Mouse (Mus musculus): ENCODE results near the gene Gm28539.
"Not testable (repeated sequence)": the region's sequence is repeated elsewhere in the genome, so short reads cannot be mapped to it uniquely, and the experiment has no call there.

Gene Gm28539

DNA sequence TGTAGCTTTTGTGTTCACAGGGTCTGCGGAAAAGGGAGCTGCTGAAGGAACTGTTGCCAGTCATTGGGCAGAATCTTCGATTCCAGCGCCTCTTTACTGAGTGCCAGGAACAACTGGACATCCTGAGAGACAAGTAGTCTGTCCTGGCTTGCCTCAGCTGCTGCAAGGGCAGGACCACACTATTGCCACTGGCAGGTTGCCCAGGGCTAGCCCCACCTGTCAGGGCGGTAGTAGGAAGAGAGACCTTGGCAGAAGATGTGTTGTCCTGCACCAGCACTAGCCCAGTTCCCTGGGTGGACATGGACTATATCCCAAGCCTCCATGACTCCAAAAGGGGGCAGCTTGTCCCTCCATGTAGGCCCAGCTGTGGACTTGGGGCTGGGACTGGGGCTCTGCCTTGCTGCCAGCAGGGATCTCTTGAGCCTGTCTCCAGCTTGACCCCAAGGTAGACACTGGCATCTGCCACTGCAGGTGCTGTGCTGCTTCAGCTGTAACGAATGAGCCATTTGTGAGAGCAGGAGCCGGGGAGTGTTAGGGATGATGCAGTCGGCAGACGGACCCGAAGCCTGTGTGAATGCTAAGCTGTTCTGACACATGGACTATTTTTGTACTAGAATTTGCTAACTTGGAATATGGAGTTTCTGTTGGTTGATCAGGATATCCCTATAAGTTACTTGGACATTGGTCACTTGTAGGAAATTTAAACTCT lies 133.2 kb downstream of the Gm28539 start:
- DNase-seq: no peak

DNA sequence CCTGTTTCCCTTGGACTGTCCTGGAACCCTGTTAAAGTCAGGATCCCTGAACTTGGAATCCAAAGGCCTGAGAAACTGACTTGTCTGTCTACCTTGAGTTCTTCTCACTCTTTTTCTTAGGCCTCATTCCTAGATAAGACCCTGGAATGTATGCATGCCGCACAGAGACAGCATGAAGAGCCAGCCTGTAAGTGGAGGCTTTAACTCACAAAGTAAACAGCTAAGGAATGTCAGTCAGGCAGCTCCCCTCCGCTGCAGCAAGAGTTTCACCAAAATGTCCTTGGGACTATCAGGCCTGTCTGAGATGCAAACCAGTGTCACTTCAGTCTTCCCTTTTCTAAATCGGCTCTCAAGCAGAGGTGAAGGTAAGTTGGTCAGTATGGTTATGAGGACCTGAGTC lies 134.5 kb downstream of the Gm28539 start:
- no peak for DNase-seq

GRCm38 (mm10) chr16:18975665-18976064 lies 139.3 kb downstream of the Gm28539 start:
- not testable (repeated sequence) for DNase-seq

DNA sequence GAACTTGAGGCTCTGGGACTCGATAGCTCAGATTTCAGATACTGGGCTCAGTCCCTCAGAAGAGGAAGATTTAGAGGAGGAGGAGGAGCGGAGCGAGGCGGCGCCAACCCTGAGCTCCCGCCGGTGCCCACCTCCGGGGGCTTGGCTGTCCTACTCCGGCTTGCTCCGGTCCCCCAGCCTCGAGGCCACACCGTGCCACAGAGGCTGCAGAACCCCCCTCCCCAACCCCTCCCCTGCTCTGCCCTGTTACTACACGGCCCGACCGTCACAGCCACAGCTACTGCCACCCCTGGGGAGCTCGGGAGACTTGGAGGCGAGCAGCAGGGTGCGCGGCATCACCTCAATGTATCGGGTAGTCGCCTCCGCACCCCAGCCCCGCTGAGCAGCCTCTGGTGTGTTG lies 139.9 kb downstream of the Gm28539 start:
- no peak for DNase-seq

GRCm38 (mm10) chr16:18986381-18986780 lies 150.0 kb downstream of the Gm28539 start:
- DNase-seq: no peak

- DNase-seq: no peak
Observed at GRCm38 (mm10) chr16:18986860-18987259, 150.5 kb downstream of the Gm28539 start.

DNA sequence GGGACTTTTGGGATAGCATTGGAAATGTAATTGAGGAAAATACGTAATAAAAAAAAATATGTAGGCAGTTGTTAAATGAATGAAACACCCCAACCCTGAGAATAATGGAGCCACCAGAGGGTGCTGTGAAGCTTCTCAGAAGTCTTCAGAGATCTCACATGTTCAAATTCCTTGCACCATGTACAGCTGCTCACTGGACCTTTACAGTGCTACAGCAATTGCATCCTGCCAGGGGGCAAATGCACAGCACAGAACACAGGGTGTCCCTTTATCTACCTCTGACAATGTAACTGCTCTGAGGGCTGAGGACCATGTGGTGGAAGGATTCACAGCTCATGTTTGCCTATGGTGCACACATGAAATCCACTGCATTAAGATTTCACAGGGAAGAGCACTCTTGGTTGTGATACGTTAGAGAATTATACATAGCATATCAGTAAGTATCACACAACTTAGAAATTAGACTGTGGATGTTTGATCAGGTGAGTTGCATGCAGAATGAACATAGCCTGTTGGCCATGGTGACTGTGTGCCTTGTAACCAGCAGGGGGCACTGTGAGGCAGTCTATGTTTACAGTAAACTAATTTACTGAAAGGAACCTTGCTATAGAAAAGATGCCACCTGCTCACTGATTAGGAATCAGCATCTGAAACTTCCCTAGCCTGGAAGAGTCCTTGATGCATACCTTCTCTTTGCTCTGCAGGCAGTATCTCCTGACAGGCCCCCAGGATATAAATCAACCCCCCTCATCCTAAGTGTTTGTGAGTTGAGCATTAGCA lies 166.4 kb downstream of the Gm28539 start:
- peak; percentile 4 for DNase-seq

GRCm38 (mm10) chr16:19003757-19004156 lies 167.4 kb downstream of the Gm28539 start:
- DNase-seq: no peak

GRCm38 (mm10) chr16:19005298-19005697 lies 168.9 kb downstream of the Gm28539 start:
- DNase-seq: no peak

Measured in lung, postnatal 14 days (tissue).